Mouse (Mus musculus) embryonic facial prominence, embryonic 10.5 days (tissue): ENCODE measurements around the gene Csmd2. TPM values are rescaled to one million over a fixed set of nuclear protein-coding genes. Genes with fewer than 3 reads are reported as not detected.
"Not testable (repeated sequence)": the region's sequence is repeated elsewhere in the genome, so short reads cannot be mapped to it uniquely, and the experiment has no call there.

ENCODE experiments used
- DNase-seq: peaks from one replicate; pipeline ENCODE4 v3.0.0-alpha.2; 2017; ENCODE audit warnings: low spot score
- H3K27ac ChIP-seq: fragments of 300-500 bp; sonication (generic); replicated peaks from 2 replicates; pipeline ENCODE4 v1.5.1; 2016; ENCODE audit warnings: mild to moderate bottlenecking
- H3K27me3 ChIP-seq: fragments of 300-500 bp; sonication (generic); replicated peaks from 2 replicates; pipeline ENCODE4 v1.6.1; 2016; ENCODE audit warnings: low read depth, mild to moderate bottlenecking; ENCODE audit not compliant: poor library complexity, severe bottlenecking
- H3K36me3 ChIP-seq: fragments of 300-500 bp; sonication (generic); replicated peaks from 2 replicates; pipeline ENCODE4 v1.6.1; 2016; ENCODE audit warnings: mild to moderate bottlenecking, moderate library complexity
- H3K4me1 ChIP-seq: fragments of 300-500 bp; sonication (generic); 2 replicates; pipeline ENCODE4 v1.6.1; 2016
- H3K4me3 ChIP-seq: fragments of 300-500 bp; sonication (generic); 2 replicates; pipeline ENCODE4 v1.5.1; 2016; ENCODE audit warnings: mild to moderate bottlenecking, moderate library complexity
- H3K9me3 ChIP-seq: fragments of 300-500 bp; sonication (generic); 2 replicates; pipeline ENCODE4 v1.6.1; 2016; ENCODE audit warnings: mild to moderate bottlenecking
- WGBS: fragments of 180-500 bp; shearing (Covaris S2); methylation state at CpG from one replicate; pipeline ENCODE4 v1.1.7; 2016; 5-methylcytosine and 5-hydroxymethylcytosine counted together
- polyA plus RNA-seq: library from polyadenylated mRNA; unstranded; fragments of >200 nt; fragmentation: Nextera tagmentation; extraction: Ambion mirVana; gene quantifications from 2 replicates; pipeline ENCODE4 v1.2.1, GENCODE M21; 2016

Csmd2 gene
- polyA plus RNA-seq, 1 experiment from 2014 or later, result 0.31 TPM

DNA sequence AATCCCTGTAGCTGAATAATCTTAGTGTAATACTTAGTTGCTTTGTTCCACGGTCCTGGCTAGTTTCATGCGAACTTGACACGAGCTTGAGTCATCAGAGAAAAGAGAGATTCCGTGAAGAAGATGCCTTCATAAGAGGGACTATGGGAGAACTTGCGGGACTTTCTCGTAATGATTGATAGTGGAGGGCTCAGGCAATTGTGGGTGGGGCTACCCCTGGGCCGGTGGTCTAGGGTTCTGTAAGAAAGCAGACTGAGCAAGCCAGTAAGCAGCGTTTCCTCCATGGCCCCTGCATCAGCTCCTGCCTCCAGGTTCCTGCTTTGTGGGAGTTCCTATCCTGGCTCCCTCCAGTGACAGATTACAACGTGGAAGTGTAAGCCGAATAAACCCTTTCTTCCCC, 623.0 kb downstream of the Csmd2 start:
- H3K36me3 ChIP-seq, result peaks cover 13% of the 10 kb centered on the region
- no peaks in the 10 kb centered on the region for H3K9me3 ChIP-seq
- peaks cover 14% of the 10 kb centered on the region for H3K4me1 ChIP-seq
- H3K27me3 ChIP-seq, result peaks cover 9% of the 10 kb centered on the region; the same call in 1 of the 2 replicates
- H3K27ac ChIP-seq, result peak overlapping the region; percentile 87
- H3K4me3 ChIP-seq, result peak overlapping the region; percentile 82
- DNase-seq, result no peak
- WGBS, result 36% methylated on average over 10 of the region's 10 CpGs

DNA sequence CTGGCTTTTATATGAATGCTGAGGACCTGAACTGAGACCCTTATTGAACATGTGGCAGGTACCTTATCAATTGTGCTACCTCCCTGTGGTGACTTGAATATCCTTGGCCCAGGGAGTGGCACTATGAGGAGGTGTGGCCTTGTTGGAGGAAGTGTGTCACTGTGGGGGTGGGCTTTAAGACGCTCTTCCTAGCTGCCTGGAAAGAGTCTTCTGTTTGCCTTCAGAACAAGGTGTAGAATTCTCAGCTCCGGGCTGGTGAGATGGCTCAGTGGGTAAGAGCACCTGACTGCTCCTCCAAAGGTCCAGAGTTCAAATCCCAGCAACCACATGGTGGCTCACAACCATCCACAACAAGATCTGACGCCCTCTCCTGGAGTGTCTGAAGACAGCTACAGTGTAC, 624.1 kb downstream of the Csmd2 start:
- Histone ChIP-seq H3K4me1 (peaks cover 14% of the 10 kb centered on the region), H3K27me3 (peaks cover 19% of the 10 kb centered on the region), H3K36me3 (peaks cover 12% of the 10 kb centered on the region)
- not testable (repeated sequence) for H3K27ac ChIP-seq, DNase-seq, H3K4me3 ChIP-seq, H3K9me3 ChIP-seq
- 82% methylated on average over 3 of the region's 3 CpGs for WGBS

DNA sequence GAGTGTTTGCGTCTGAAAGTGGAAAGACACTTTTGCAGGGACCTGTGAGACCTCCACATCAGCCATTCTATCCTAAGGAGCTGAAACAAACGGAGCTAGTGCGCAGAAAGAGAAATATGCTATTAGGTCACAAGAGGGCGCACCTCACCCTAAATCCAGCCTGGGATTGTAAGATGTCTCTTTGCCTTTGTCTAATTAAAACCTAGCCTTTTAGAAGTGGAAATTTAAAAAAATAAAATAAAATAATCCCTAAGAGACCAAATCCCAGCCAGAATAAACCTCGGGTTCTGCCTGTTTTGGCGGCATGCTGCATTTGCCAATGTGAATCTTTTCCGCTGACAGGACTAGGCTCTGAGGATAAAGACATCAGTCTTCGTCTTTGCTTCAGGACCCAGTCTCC, 625.7 kb downstream of the Csmd2 start:
- H3K4me3 ChIP-seq, result no peak overlapping the region
- peaks cover 29% of the 10 kb centered on the region for H3K4me1 ChIP-seq
- H3K27me3 ChIP-seq, result peaks cover 35% of the 10 kb centered on the region
- H3K27ac ChIP-seq, result no peak overlapping the region
- peaks cover 2% of the 10 kb centered on the region; the same call in 1 of the 2 replicates for H3K36me3 ChIP-seq
- no peaks in the 10 kb centered on the region for H3K9me3 ChIP-seq
- DNase-seq, result peak; percentile 69
- 25% methylated on average over 8 of the region's 8 CpGs for WGBS

DNA sequence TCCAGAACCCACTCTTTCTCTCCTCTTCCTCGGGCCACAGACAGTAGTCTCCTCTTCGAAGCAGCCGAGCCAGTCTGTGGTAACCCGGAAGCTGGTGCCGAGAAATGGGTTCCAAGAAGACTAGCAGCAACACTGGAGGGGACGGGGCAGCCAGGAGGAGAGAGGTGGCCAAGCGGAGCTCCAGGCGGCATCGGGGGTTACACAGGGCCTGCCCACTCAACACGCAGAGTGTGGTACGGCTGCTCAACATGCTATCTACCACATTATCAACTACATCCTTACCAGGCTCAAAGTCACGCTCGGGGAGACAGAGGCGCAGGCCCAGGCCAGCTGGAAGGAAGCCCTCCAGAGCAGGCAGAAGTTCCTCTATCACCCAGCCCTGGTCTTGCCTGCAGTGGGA, 628.1 kb downstream of the Csmd2 start:
- H3K4me3 ChIP-seq, result no peak overlapping the region
- H3K27ac ChIP-seq, result no peak overlapping the region
- no peaks in the 10 kb centered on the region for H3K36me3 ChIP-seq
- peaks cover 36% of the 10 kb centered on the region for H3K27me3 ChIP-seq
- no peak for DNase-seq
- H3K4me1 ChIP-seq, result peaks cover 34% of the 10 kb centered on the region
- WGBS, result 90% methylated on average over 14 of the region's 14 CpGs
- no peaks in the 10 kb centered on the region for H3K9me3 ChIP-seq

Other genes starting within 250 kb of the Csmd2 start
- 0.26 and 0.39 TPM in 2 replicates for gene CK137956, start 16.9 kb upstream of the Csmd2 start, polyA plus RNA-seq